Mouse (Mus musculus) forebrain, embryonic 16.5 days (tissue): ENCODE measurements around the gene Smtn. TPM values are rescaled to one million over a fixed set of nuclear protein-coding genes. Genes with fewer than 3 reads are reported as not detected.

Experiments used
- ATAC-seq: fragments of 200-750 bp; cut with Nextera tagmentation; 2 replicates; pipeline ENCODE4 v1.8.0; 2017; ENCODE audit warnings: mild to moderate bottlenecking, moderate library complexity
- H3K27ac ChIP-seq: fragments of 300-500 bp; sonication (generic); 2 replicates; pipeline ENCODE4 v1.5.1; 2014; ENCODE audit warnings: low read length, control low read depth
- H3K27me3 ChIP-seq: fragments of 300-500 bp; sonication (generic); replicated peaks from 2 replicates; pipeline ENCODE4 v1.6.1; 2014; ENCODE audit warnings: low read length; ENCODE audit not compliant: control insufficient read depth, insufficient read depth
- H3K36me3 ChIP-seq: fragments of 300-500 bp; sonication (generic); 2 replicates; pipeline ENCODE4 v1.6.1; 2014; ENCODE audit not compliant: control insufficient read depth, insufficient read depth
- H3K4me1 ChIP-seq: fragments of 300-500 bp; sonication (generic); replicated peaks from 2 replicates; pipeline ENCODE4 v1.6.1; 2014; ENCODE audit warnings: low read length; ENCODE audit not compliant: control insufficient read depth, insufficient read depth
- H3K4me2 ChIP-seq: fragments of 300-500 bp; sonication (generic); 2 replicates; pipeline ENCODE4 v1.6.1; 2014; ENCODE audit warnings: mild to moderate bottlenecking, low read length, control low read depth
- H3K4me3 ChIP-seq: fragments of 300-500 bp; sonication (generic); replicated peaks from 2 replicates; pipeline ENCODE4 v1.5.1; 2014; ENCODE audit warnings: mild to moderate bottlenecking, low read length, control low read depth
- H3K9ac ChIP-seq: fragments of 300-500 bp; sonication (generic); replicated peaks from 2 replicates; pipeline ENCODE4 v1.6.1; 2014; ENCODE audit warnings: low read depth, low read length, control low read depth
- H3K9me3 ChIP-seq: fragments of 300-500 bp; sonication (generic); 2 replicates; pipeline ENCODE4 v1.6.1; 2016; ENCODE audit warnings: low read length; ENCODE audit not compliant: control insufficient read depth
- WGBS: fragments of 180-500 bp; shearing (Covaris S2); extraction: QIAGEN DNeasy Blood & Tissue Kit; methylation state at CpG from one replicate; pipeline ENCODE4 v1.1.7; 2014; 5-methylcytosine and 5-hydroxymethylcytosine counted together
- polyA plus RNA-seq: library from polyadenylated mRNA; unstranded; fragments of >200 nt; fragmentation: Nextera tagmentation; extraction: Ambion mirVana; gene quantifications from 2 replicates; pipeline ENCODE4 v1.2.1, GENCODE M21; 2015

Smtn gene
- polyA plus RNA-seq, 1 experiment from 2014 or later = 17.7 TPM

DNA sequence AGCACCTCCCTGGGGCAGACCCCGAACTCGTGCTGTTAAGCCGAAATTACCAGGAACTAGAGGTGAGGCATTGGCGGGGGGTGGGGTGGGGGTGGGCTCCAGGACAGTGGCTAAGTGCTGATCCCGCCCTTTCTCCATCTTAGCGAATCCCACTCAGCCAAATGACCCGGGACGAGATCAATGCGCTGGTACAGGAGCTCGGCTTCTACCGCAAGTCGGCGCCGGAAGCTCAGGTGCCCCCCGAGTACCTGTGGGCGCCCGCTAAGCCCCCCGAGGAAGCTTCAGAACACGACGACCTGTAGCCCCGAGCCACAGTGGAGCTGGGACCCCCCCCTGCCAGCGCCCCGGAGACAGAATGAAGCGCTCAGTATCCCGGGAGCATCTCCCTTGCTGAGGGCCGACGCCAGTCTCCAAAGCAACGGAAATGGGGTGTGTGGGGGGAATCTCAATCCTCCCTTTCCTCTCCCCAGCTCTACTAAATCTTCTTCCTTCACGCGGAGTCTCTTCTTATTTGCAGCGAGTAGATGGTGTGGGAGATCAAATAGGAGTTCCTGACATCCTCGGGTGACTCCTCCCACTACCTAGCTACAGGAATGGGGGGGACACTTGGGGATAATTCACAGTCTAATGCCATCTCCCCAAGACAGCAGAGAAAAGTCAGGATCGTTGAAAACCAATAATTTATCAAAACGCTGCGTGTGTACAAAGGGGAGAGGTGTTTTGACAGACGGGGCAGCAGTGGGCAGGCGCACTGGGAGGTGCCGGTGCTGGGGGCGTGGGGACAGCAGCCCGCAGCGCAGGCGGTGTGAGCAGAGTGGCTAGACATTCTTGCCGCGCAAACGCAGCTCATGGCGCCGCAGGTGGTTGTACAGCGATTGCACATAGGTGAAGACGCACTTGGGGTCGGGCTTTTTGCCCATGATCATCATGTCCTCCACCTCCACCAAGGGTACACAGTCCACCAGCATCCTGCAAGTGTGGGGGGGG, 23.3 kb downstream of the Smtn start:
- H3K9ac ChIP-seq = peak overlapping the region; percentile 38
- H3K27me3 ChIP-seq = peaks cover 10% of the 10 kb centered on the region; the same call in 1 of the 2 replicates
- no peaks in the 10 kb centered on the region for H3K9me3 ChIP-seq
- ATAC-seq = peak; percentile 38
- 1% methylated on average over 49 of the region's 50 CpGs for WGBS
- H3K36me3 ChIP-seq = no peaks in the 10 kb centered on the region
- H3K27ac ChIP-seq = no peak overlapping the region
- H3K4me2 ChIP-seq = peak overlapping the region; percentile 67
- H3K4me1 ChIP-seq = peaks cover 23% of the 10 kb centered on the region
- peak overlapping the region; percentile 37 for H3K4me3 ChIP-seq

DNA sequence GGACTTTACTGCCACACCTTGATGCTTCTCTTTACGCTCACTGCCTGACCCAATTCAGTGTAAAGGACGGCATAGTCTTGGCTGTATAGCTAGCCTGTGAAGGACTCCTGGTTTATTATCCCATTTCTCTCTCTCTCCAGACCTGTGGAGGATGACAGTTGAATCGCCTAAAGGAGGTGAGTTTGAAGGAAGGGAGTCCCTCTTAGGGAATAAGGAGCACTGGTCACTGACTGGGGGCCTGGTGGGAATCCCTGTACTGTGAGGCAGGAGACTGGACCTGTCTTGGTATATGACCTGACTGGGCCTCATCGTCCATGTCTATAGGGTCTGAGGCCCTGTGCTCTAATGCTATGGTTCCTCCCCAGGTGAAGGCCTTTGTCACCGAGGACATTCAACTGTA, 24.3 kb downstream of the Smtn start:
- Histone ChIP-seq H3K4me3 (no peak overlapping the region), H3K4me1 (peaks cover 23% of the 10 kb centered on the region), H3K4me2 (no peak overlapping the region), H3K9ac (no peak overlapping the region), H3K27me3 (peaks cover 10% of the 10 kb centered on the region; the same call in 1 of the 2 replicates), H3K9me3 (no peaks in the 10 kb centered on the region), H3K27ac (no peak overlapping the region), H3K36me3 (no peaks in the 10 kb centered on the region)
- 83% methylated on average over 5 of the region's 5 CpGs for WGBS
- no peak for ATAC-seq

DNA sequence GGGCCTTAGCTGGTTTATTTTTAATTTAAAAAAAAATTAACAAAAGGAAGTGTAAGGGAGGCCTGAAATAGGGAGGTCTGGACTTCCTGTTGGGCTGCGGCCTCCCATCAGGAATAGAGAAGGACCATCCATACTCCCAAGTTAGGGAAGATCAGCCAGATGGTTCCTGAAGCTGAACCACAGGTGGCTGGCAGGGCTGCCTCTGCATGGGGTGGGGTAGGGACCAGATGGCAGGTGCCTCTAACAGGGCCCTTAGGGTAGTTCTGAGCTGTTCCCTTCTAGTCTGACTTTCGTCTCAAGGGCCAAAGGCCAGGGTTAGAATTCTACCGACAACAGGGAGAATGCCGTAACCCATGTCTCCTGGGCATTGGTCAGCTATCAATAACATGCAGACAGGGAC, 24.8 kb downstream of the Smtn start:
- no peaks in the 10 kb centered on the region for H3K36me3 ChIP-seq
- no peak overlapping the region; the same call in 1 of the 2 replicates for H3K4me2 ChIP-seq
- H3K9me3 ChIP-seq = no peaks in the 10 kb centered on the region
- H3K4me3 ChIP-seq = no peak overlapping the region; the same call in 1 of the 2 replicates
- 77% methylated on average over 4 of the region's 4 CpGs for WGBS
- peaks cover 23% of the 10 kb centered on the region for H3K4me1 ChIP-seq
- no peak overlapping the region for H3K27ac ChIP-seq
- H3K27me3 ChIP-seq = peaks cover 10% of the 10 kb centered on the region; the same call in 1 of the 2 replicates
- ATAC-seq = no peak
- H3K9ac ChIP-seq = no peak overlapping the region

DNA sequence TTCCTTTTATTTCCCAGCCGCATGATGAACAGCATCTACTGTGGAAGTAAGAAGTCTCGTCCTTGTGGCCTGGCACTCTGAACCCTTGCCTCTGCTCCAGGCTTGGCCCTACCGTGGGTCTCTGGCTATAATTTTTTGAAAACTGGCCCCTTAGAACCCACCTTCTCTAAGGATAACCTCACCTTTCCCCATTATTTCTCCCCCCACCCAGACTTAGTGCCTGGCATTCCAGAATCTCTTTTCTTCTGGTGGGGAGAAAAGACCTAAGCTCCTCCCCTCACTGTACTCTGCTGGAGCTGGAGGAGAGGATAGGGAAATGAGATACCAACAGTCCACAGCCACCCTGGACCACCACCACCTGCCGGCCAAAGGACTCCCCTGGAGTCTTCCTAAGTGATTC, 25.2 kb downstream of the Smtn start:
- H3K4me3 ChIP-seq = peak overlapping the region; percentile 52
- H3K4me2 ChIP-seq = peak overlapping the region; percentile 66
- H3K36me3 ChIP-seq = no peaks in the 10 kb centered on the region
- H3K9me3 ChIP-seq = no peaks in the 10 kb centered on the region
- H3K4me1 ChIP-seq = peaks cover 23% of the 10 kb centered on the region
- WGBS = 19% methylated on average over 4 of the region's 4 CpGs
- H3K27ac ChIP-seq = no peak overlapping the region
- 0 out of 2 replicates have a peak, but pooled peaks have one; percentile 10 for ATAC-seq
- peak overlapping the region; percentile 59 for H3K9ac ChIP-seq
- peaks cover 10% of the 10 kb centered on the region; the same call in 1 of the 2 replicates for H3K27me3 ChIP-seq

DNA sequence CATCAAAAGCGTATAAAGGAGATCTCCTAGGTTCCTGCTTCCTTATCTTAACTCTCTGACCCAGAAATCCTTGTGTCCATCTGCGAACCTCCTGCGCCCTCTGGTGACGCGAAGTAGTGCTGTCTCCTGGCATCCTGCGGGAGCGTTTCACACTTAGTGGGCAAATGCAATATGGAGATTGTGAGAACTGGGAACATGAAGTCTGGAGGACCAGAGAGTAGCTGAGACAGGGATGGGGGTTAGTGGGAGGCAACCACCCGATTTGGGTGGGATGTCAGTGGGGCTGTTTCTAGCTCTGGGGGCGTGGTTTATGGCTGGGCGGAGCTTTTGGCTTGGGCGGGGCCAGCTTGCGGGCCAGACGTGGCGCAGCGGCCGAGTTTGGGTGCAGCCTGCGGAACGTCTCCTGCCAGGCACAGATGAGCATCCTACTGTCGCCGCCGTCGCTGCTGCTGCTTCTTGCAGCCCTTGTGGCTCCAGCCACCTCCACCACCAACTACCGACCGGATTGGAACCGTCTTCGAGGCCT, 25.8 kb downstream of the Smtn start, which contains the start of gene Selenom:
Gene Selenom, plus strand, starts transcription at position 156 of the 526 bp plus-strand sequence.
- Histone ChIP-seq H3K27ac (no peak within 1 kb of the TSS), H3K4me3 (peak within 1 kb of the TSS; percentile 52), H3K36me3 (no peaks in the 10 kb centered on the region), H3K9me3 (no peaks in the 10 kb centered on the region), H3K4me1 (peaks cover 23% of the 10 kb centered on the region), H3K9ac (peak within 1 kb of the TSS; percentile 59), H3K27me3 (peaks cover 10% of the 10 kb centered on the region; the same call in 1 of the 2 replicates), H3K4me2 (peak within 1 kb of the TSS; percentile 66)
- under 1% methylated on average over 26 of the region's 26 CpGs for WGBS
- peak; percentile 72 for ATAC-seq

DNA sequence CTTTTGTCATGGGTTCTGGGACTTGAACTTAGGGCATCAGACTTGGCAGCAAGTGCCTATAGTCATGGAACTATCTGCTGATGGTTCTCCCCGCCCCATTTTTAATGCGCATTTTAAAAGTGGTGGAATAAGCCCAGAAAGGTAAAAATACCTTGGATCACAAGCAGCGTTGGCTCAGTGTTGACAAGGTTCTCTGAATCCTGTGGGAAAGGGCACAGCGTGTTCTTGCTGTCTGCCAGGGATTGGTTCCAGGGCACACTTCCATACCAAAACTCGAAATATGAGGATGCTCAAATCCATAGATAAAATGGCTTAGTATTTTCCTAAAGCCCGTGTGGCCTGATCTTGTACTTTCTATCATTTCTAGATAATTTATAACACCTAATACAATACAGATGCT, 27.1 kb downstream of the Smtn start:
- H3K36me3 ChIP-seq = no peaks in the 10 kb centered on the region
- no peak overlapping the region for H3K4me2 ChIP-seq
- peaks cover 23% of the 10 kb centered on the region for H3K4me1 ChIP-seq
- no peak overlapping the region for H3K4me3 ChIP-seq
- H3K27me3 ChIP-seq = peaks cover 10% of the 10 kb centered on the region; the same call in 1 of the 2 replicates
- H3K9me3 ChIP-seq = no peaks in the 10 kb centered on the region
- H3K9ac ChIP-seq = no peak overlapping the region
- H3K27ac ChIP-seq = no peak overlapping the region
- WGBS = 80% methylated on average over 6 of the region's 6 CpGs
- no peak for ATAC-seq

DNA sequence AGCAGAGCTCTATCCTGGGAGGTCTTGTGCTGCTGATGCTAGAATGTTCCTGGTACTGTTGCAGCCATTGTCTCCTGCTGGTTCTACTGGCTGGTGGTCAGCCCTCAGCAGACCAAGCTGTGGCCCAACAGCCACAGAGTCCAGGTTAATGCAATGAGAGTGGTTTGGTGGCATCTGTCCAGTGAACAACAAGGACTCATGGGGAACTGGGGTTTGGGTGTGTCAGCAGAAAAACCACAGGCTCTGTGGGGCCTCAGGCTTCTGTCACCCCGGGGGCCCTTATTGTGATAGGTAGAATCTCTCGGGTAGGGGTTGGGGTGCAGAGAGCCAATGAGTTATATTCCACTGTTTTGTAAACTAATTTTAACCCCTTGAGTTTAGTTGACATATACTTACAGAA, 30.1 kb downstream of the Smtn start:
- H3K9ac ChIP-seq = no peak overlapping the region
- no peak overlapping the region for H3K27ac ChIP-seq
- no peaks in the 10 kb centered on the region for H3K36me3 ChIP-seq
- no peak overlapping the region for H3K4me2 ChIP-seq
- peaks cover 1% of the 10 kb centered on the region; the same call in 1 of the 2 replicates for H3K27me3 ChIP-seq
- WGBS = 87% methylated on average over 2 of the region's 2 CpGs
- no peak for ATAC-seq
- no peaks in the 10 kb centered on the region for H3K9me3 ChIP-seq
- peaks cover 10% of the 10 kb centered on the region for H3K4me1 ChIP-seq
- H3K4me3 ChIP-seq = no peak overlapping the region

DNA sequence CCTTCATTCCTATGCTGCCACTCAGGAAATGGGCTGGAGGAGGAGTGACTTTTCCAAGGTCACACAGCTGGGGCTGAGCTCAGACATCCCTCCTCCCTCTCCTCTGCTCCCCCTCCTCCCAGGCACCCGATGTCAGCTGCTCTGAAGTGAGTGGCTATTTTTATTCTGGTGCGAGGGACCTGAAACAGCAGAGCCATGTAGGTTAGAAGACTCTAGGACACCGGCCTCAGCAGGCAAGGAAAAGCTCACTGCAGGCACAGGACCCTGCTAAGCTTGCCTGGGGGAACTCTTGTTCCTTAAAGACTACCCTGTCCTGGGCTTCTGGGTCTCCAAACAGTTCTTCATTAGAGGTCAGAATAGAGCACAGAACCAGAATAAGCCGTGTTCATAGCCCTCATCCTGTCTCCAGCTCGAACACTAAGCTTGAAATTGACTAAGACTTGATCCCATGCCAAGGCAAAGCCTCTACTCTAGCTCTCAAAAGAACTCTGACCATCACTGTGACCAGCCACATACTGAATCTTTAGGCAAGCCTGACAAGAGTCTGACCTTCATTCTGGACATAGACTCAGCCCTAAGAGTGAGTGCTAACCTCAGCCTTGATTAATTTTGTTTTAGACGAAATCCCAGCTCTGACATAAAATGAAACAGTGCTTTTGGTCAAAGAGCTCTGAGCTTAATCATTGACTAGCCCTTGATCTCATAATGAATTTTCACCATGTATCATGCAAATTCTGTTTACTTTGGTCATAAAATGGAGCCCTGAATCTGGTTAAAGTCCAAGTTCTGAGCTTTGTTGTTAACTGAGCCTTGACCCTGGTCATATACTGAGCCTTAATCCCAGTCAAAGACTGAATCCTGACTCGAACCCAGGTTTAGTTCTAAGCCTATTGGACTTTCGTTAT, 31.0 kb downstream of the Smtn start:
- WGBS = 75% methylated on average over 8 of the region's 8 CpGs

More for the DNA sequence above, 31.0 kb downstream of the Smtn start:
- no peaks in the 10 kb centered on the region for H3K9me3 ChIP-seq
- no peak for ATAC-seq
- no peak overlapping the region for H3K9ac ChIP-seq
- H3K4me2 ChIP-seq = no peak overlapping the region
- H3K4me1 ChIP-seq = peaks cover 7% of the 10 kb centered on the region; the same call in 1 of the 2 replicates
- no peaks in the 10 kb centered on the region for H3K36me3 ChIP-seq
- no peak overlapping the region for H3K4me3 ChIP-seq
- no peaks in the 10 kb centered on the region for H3K27me3 ChIP-seq
- H3K27ac ChIP-seq = no peak overlapping the region
